Mouse (Mus musculus) CH12.LX (cell line): Measurements from ENCODE around the gene Ash1l. TPM values are rescaled to one million over a fixed set of nuclear protein-coding genes. Genes with fewer than 3 reads are reported as not detected.

Source experiments
- DNase-seq: peaks from one replicate; pipeline ENCODE4 v3.0.0-alpha.2; 2013; ENCODE audit errors: extremely low read depth
- H3K27ac ChIP-seq: 2 replicates; pipeline ENCODE4 v1.5.1; 2012; ENCODE audit warnings: low read depth, mild to moderate bottlenecking, control low read depth, moderate library complexity; ENCODE audit not compliant: insufficient read depth
- H3K27me3 ChIP-seq: replicated peaks from 2 replicates; pipeline ENCODE3; 2012; ENCODE audit warnings: inconsistent platforms
- H3K36me3 ChIP-seq, 2 experiments: replicated peaks in 1 of 2; 2 replicates each; pipeline versions ENCODE3 to v1.6.1; 2012; ENCODE audit warnings: inconsistent platforms in 1 of 2, low read length in 1 of 2, mild to moderate bottlenecking in 1 of 2, mixed read lengths in 1 of 2, moderate library complexity in 1 of 2; ENCODE audit not compliant: control insufficient read depth in 1 of 2, insufficient read depth in 1 of 2
- H3K4me1 ChIP-seq, 2 experiments: 2 replicates each; pipeline ENCODE4 v1.6.1; 2012; ENCODE audit warnings: inconsistent platforms in 1 of 2, moderate library complexity in 1 of 2; ENCODE audit not compliant: insufficient read depth in 2 of 2, control insufficient read depth in 1 of 2
- H3K4me2 ChIP-seq: 2 replicates; pipeline ENCODE4 v1.6.1; 2012; ENCODE audit warnings: low read depth, mild to moderate bottlenecking, control low read depth; ENCODE audit not compliant: poor library complexity, insufficient read depth, severe bottlenecking
- H3K4me3 ChIP-seq, 3 experiments: fragments of 150-350 bp in 1 of 3; sonication (generic) in 1 of 3; replicated peaks in 1 of 3; 2 replicates each; pipeline versions ENCODE3 to v1.5.1; 2011 to 2012; ENCODE audit warnings: low read depth in 2 of 3, low read length in 2 of 3, mild to moderate bottlenecking in 2 of 3, moderate library complexity in 2 of 3, control low read depth in 1 of 3, improper control_type of control experiment in 1 of 3, inconsistent platforms in 1 of 3, mixed read lengths in 1 of 3; ENCODE audit not compliant: poor library complexity in 1 of 3
- H3K79me2 ChIP-seq: replicated peaks from 2 replicates; pipeline ENCODE4 v1.6.1; 2012; ENCODE audit warnings: mild to moderate bottlenecking, moderate library complexity; ENCODE audit not compliant: control insufficient read depth, poor library complexity, insufficient read depth, severe bottlenecking; ENCODE audit errors: extremely low read depth
- H3K9ac ChIP-seq: 2 replicates; pipeline ENCODE4 v1.6.1; 2012; ENCODE audit warnings: low read depth, mild to moderate bottlenecking, control low read depth, moderate library complexity; ENCODE audit not compliant: insufficient read depth
- H3K9me3 ChIP-seq: replicated peaks from 2 replicates; pipeline ENCODE3; 2012; ENCODE audit warnings: low read length, inconsistent platforms, mixed read lengths
- CHD1 ChIP-seq: IDR thresholded peaks from 2 replicates; pipeline ENCODE4 v1.6.1; 2012; ENCODE audit warnings: low read depth, low read length, improper control_type of control experiment, inconsistent platforms
- CTCF ChIP-seq, 2 experiments: IDR thresholded peaks in 1 of 2; conservative IDR thresholded peaks in 1 of 2; 2 replicates each; pipeline ENCODE4 v1.5.1; 2011 to 2012; ENCODE audit warnings: low read depth in 2 of 2, low read length in 2 of 2, improper control_type of control experiment in 1 of 2, inconsistent platforms in 1 of 2, mild to moderate bottlenecking in 1 of 2, moderate library complexity in 1 of 2
- ETS1 ChIP-seq: conservative IDR thresholded peaks from 2 replicates; pipeline ENCODE4 v1.6.1; 2012; ENCODE audit warnings: low read depth, mild to moderate bottlenecking, inconsistent platforms, low read length, improper control_type of control experiment, moderate library complexity
- JUN ChIP-seq: IDR thresholded peaks from 2 replicates; pipeline ENCODE4 v1.6.1; 2011; ENCODE audit warnings: low read depth, mild to moderate bottlenecking, low read length, improper control_type of control experiment, moderate library complexity; ENCODE audit not compliant: insufficient read depth
- JUND ChIP-seq: conservative IDR thresholded peaks from 2 replicates; pipeline ENCODE4 v1.6.1; 2011; ENCODE audit warnings: low read depth, low read length, improper control_type of control experiment
- MAFK ChIP-seq: IDR thresholded peaks from 2 replicates; pipeline ENCODE4 v1.6.1; 2011; ENCODE audit warnings: low read length, improper control_type of control experiment; ENCODE audit not compliant: insufficient replicate concordance
- MAX ChIP-seq: IDR thresholded peaks from 2 replicates; pipeline ENCODE4 v1.6.1; 2011; ENCODE audit warnings: low read length, improper control_type of control experiment
- MXI1 ChIP-seq: IDR thresholded peaks from 2 replicates; pipeline ENCODE4 v1.6.1; 2011; ENCODE audit warnings: mild to moderate bottlenecking, low read depth, low read length, improper control_type of control experiment
- MYC ChIP-seq: IDR thresholded peaks from 2 replicates; pipeline ENCODE4 v1.6.1; 2011; ENCODE audit warnings: low read depth, mild to moderate bottlenecking, improper control_type of control experiment, low read length
- PAX5 ChIP-seq: IDR thresholded peaks from 2 replicates; pipeline ENCODE4 v1.6.1; 2012; ENCODE audit warnings: low read length, inconsistent platforms, mixed read lengths
- POLR2AphosphoS2 ChIP-seq: IDR thresholded peaks from 2 replicates; pipeline ENCODE4 v1.6.1; 2011; ENCODE audit warnings: low read depth, low read length, improper control_type of control experiment
- RAD21 ChIP-seq: IDR thresholded peaks from 2 replicates; pipeline ENCODE4 v1.6.1; 2011; ENCODE audit warnings: low read depth, mild to moderate bottlenecking, low read length, improper control_type of control experiment, moderate library complexity
- SIN3A ChIP-seq: IDR thresholded peaks from 2 replicates; pipeline ENCODE4 v1.6.1; 2012; ENCODE audit warnings: low read length, improper control_type of control experiment, inconsistent platforms
- TBP ChIP-seq: conservative IDR thresholded peaks from 2 replicates; pipeline ENCODE4 v1.6.1; 2011; ENCODE audit warnings: low read depth, low read length, improper control_type of control experiment
- TCF12 ChIP-seq: IDR thresholded peaks from 2 replicates; pipeline ENCODE4 v1.6.1; 2014; ENCODE audit warnings: low read depth, mild to moderate bottlenecking, inconsistent platforms, low read length, improper control_type of control experiment
- UBTF ChIP-seq: IDR thresholded peaks from 2 replicates; pipeline ENCODE4 v1.6.1; 2012; ENCODE audit warnings: low read depth, mild to moderate bottlenecking, inconsistent platforms, low read length, improper control_type of control experiment, moderate library complexity
- USF2 ChIP-seq: conservative IDR thresholded peaks from 2 replicates; pipeline ENCODE4 v1.6.1; 2011; ENCODE audit warnings: low read depth, low read length, improper control_type of control experiment
- ZC3H11A ChIP-seq: IDR thresholded peaks from 2 replicates; pipeline ENCODE4 v1.6.1; 2012; ENCODE audit warnings: low read depth, mild to moderate bottlenecking, inconsistent platforms, low read length, improper control_type of control experiment
- ZKSCAN1 ChIP-seq: IDR thresholded peaks from 2 replicates; pipeline ENCODE4 v1.6.1; 2012; ENCODE audit warnings: low read depth, inconsistent platforms, low read length, improper control_type of control experiment, borderline replicate concordance
- ZNF384 ChIP-seq: IDR thresholded peaks from 2 replicates; pipeline ENCODE4 v1.6.1; 2012; ENCODE audit warnings: low read depth, low read length, improper control_type of control experiment, inconsistent platforms
- dilution Hi-C: fragments of 300-500 bp; cut with MboI; formaldehyde crosslinking; loops from 2 replicates; pipeline ENCODE4 v1.14.3; 2020; ENCODE audit warnings: low sequenced_read_pairs; ENCODE audit not compliant: extremely low pct_unique_long_range_greater_than_20kb, extremely low pct_ligation_motif_present
- in situ Hi-C: fragments of 300-500 bp; cut with MboI; formaldehyde crosslinking; loops from 3 replicates; pipeline ENCODE4 v1.14.3; 2019; ENCODE audit warnings: low sequenced_read_pairs, low pct_ligation_motif_present, low pct_unique_long_range_greater_than_20kb, mixed read lengths
- polyA plus RNA-seq: library from polyadenylated mRNA; unstranded; fragments of >175 nt; gene quantifications from 2 replicates; pipeline ENCODE4 v1.2.1, GENCODE M21; 2012; ENCODE audit warnings: low read depth; ENCODE audit not compliant: insufficient read length
- total RNA-seq, 2 experiments: library from RNA; depleted of rRNA; stranded (reverse); fragments of 300-350 nt in 1 of 2; fragments of >200 nt in 1 of 2; gene quantifications; 2 replicates each; pipeline ENCODE4 v1.2.3; 2012 to 2014

The Ash1l gene
- total and polyA plus RNA-seq, 3 experiments = 2.9 to 9.7 (median 5.8) TPM

DNA sequence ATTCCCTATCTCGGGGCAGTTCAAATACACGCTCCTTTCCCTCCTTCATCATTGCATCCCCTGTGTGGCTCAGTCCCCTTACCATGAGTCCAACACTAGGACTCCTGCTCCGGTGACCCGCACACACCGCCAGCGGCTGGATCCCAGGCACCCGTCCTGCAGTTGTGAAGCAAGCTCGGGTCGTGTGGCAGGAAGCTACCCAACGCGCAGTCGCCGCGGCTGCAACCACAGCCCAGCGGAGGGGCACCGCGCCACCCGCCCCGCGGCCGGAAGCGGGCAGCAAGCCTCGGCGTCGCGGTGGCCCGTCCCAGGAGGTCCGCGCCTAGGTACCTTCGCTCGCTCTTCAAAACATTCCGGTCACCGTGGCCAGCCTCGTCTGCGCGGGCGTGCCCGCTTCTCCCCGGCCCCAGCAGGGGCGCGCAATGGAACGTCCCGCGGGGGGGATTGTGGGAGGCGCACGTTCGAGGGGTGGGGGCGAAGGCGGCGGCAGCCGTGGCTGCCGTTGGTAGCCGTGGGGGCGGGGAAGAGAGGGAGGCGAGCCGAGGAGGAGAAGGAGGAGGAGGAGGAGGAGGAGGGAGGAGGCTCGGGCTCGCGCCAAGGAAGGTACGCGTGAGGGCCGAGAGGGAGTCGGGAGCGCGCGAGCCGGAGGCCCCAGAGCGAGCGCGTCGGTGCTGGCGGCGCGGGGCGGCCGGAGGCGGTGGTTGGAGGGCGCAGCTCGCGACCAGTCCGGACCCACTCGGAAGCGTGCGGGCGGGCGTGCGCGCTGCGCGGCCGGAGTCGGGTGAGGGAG is 441 bp upstream of the Ash1l start (continued):
- TF ChIP-seq ETS1 (no peak), CHD1 (peak; percentile 67; the same call in 1 of the 2 replicates), TBP (0 out of 2 replicates have a peak, but pooled peaks have one; percentile 18), JUND (no peak), USF2 (no peak), CTCF (conservative IDR thresholded peaks at IDR 0.05 in 1 of 2, IDR thresholded peaks at IDR 0.05 in 1 of 2; ENCODE audit: low read depth in 2 of 2, low read length in 2 of 2) (no peak), MAX (peak; percentile 27; the same call in 1 of the 2 replicates), JUN (no peak), RAD21 (no peak), MXI1 (no peak; the same call in 1 of the 2 replicates)

DNA sequence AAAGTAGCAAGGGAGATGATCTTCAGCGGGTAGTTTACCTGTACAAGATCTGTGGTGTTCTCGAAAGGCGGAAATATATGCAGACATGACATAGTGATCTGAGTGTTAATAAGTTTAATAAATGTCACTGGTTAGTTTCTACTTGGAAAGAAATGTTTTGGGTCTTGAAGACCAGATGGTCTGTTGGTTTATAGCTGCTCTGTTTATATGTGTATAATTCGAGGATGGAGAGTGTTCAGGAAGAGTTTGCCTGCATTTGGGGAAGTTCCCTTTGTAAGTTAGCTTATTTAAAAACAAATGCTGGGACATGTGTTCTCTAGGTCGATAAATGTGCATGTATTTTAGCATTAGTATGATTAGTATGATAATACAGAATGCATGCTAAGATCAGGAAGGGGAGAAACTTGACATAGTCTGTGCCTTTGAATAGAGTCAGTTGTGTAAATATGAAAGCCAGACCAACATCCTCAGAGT is 942 bp downstream of the Ash1l start:
- Histone ChIP-seq H3K79me2 (peaks cover 63% of the 10 kb centered on the region), H3K36me3 (peaks cover 0 to 9% of the 10 kb centered on the region in 2 experiments), H3K27me3 (no peaks in the 10 kb centered on the region), H3K4me1 (peaks cover 4 to 40% of the 10 kb centered on the region in 2 experiments; a peak in 3 of 4 replicates), H3K9me3 (no peaks in the 10 kb centered on the region), H3K27ac (peak overlapping the region; percentile 88; the same call in 1 of the 2 replicates), H3K4me2 (peak overlapping the region; percentile 92), H3K9ac (peak overlapping the region; percentile 82), H3K4me3 (peak overlapping the region; percentile 71 to 88 (median 81))
- in situ Hi-C loops = no loop called here
- no peak for DNase-seq
- dilution Hi-C loops = no loop called here
- no peak for TF ChIP-seq TCF12
- TF ChIP-seq ZKSCAN1 = no peak
- peak; percentile 0; the same call in 1 of the 2 replicates for TF ChIP-seq SIN3A

DNA sequence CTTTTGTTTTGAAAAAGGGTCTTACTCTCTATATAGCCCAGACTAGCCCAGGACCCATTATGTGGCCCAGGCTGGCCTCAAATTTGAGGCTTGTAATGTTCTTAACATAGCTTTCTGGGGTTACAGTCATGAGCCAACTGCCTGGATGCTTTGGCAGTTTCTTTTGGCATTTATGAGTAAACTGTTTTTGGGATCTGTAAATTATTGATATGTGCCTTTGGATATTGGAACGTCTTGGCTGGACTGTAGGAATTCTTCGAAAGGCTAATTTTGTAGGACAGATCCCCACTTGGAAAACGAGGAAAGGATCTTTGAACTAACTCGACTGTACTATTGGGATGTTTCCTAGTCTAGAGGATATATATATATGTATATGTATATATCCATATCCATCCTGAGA is 2.8 kb downstream of the Ash1l start:
- Histone ChIP-seq H3K4me2 (no peak overlapping the region), H3K27ac (no peak overlapping the region), H3K27me3 (no peaks in the 10 kb centered on the region), H3K9ac (no peak overlapping the region), H3K79me2 (peaks cover 61% of the 10 kb centered on the region), H3K36me3 (peaks cover 0 to 2% of the 10 kb centered on the region in 2 experiments), H3K9me3 (no peaks in the 10 kb centered on the region), H3K4me1 (peaks cover 3 to 30% of the 10 kb centered on the region in 2 experiments; a peak in 3 of 4 replicates), H3K4me3 (no peak overlapping the region)
- TF ChIP-seq POLR2AphosphoS2 (no peak; the same call in 1 of the 2 replicates), SIN3A (no peak), MYC (no peak), PAX5 (no peak), MAFK (no peak), UBTF (no peak), RAD21 (no peak), ZC3H11A (no peak), MXI1 (no peak), ZNF384 (no peak)
- in situ Hi-C loops = no loop called here
- dilution Hi-C loops = no loop called here
- no peak for DNase-seq
